20 mouse cellular contexts compared by ENCODE assay signal in genomic region chr11:98597991-98598390, GRCm38 (mm10). TPM values are rescaled to one million over a fixed set of nuclear protein-coding genes. Genes with fewer than 3 reads are reported as not detected.
DNase-seq lines count a peak whose midpoint lies in the region; ATAC-seq and TF ChIP-seq lines count a peak whose summit lies in the region.
"Had no signal": no experiment of that assay in that cellular context is flagged by ENCODE, and none has a peak within 500 bp of the region (broad histone marks: within the 10 kb centered on the region; RNA-seq: fewer than 3 reads in every experiment).

TSS of gene Lrrc3c (plus strand) at chr11:98598291.

- peaks cover 24% of the 10 kb centered on the region; the same call in 1 of the 2 replicates for H3K27me3 ChIP-seq in heart, embryonic 11.5 days (ENCODE audit: control insufficient read depth, insufficient read depth, low read length)
- H3K27me3 ChIP-seq in limb, embryonic 10.5 days (ENCODE audit: low read depth, poor library complexity, severe bottlenecking), result peaks cover 52% of the 10 kb centered on the region

- intact Hi-C loops in heart, postnatal 25 days (cut with DNase I), result loop anchor here (1.0 kb wide), 1 partner anchor 43 kb away; no protein-coding TSS in a partner anchor

- in situ Hi-C loops in ES-E14 (cut with MboI; ENCODE audit: low sequenced_read_pairs in 2 of 2, unreplicated experiment in 2 of 2), result no loop called here

- no peak within 1 kb of the TSS for H3K9ac ChIP-seq in heart, embryonic 11.5 days (ENCODE audit: low read depth, low read length)
- H3K9ac ChIP-seq in ES-E14 (ENCODE audit: insufficient read depth, low read depth, low read length, poor library complexity, severe bottlenecking), result no peak within 1 kb of the TSS
- H3K9ac ChIP-seq: embryonic facial prominence, embryonic 15.5 days; liver, embryonic 14.5 days had no signal

- H3K9me3 ChIP-seq in heart, embryonic 11.5 days (replicated peaks; ENCODE audit: control insufficient read depth, low read length), result no peaks in the 10 kb centered on the region
- no peaks in the 10 kb centered on the region for H3K9me3 ChIP-seq in ES-E14 (ENCODE audit: control insufficient read depth, insufficient read depth, low read depth, low read length)
- H3K9me3 ChIP-seq in limb, embryonic 10.5 days (replicated peaks), result no peaks in the 10 kb centered on the region
- H3K9me3 ChIP-seq: embryonic facial prominence, embryonic 15.5 days had no signal

- no peak within 1 kb of the TSS for H3K27ac ChIP-seq in heart, embryonic 11.5 days (ENCODE audit: low read depth, low read length)
- no peak within 1 kb of the TSS for H3K27ac ChIP-seq in layer of hippocampus, adult 2 months
- no peak within 1 kb of the TSS for H3K27ac ChIP-seq in ES-E14 (ENCODE audit: insufficient read depth, low read depth, low read length, poor library complexity, severe bottlenecking)
- H3K27ac ChIP-seq in limb, embryonic 10.5 days, result no peak within 1 kb of the TSS
- H3K27ac ChIP-seq: embryonic facial prominence, embryonic 15.5 days; liver, embryonic 14.5 days had no signal

- TF ChIP-seq CTCF in layer of hippocampus, adult 2 months (conservative IDR thresholded peaks at IDR 0.05), result no peak

- no peak within 1 kb of the TSS for H3K4me3 ChIP-seq in heart, embryonic 11.5 days (ENCODE audit: low read depth, low read length)
- peak within 1 kb of the TSS; percentile 23; the same call in 1 of the 2 replicates for H3K4me3 ChIP-seq in layer of hippocampus, adult 2 months
- H3K4me3 ChIP-seq in ES-E14 (ENCODE audit: insufficient read depth in 1 of 2, low read depth in 1 of 2, low read length in 2 of 2, poor library complexity in 1 of 2, severe bottlenecking in 1 of 2), result peak within 1 kb of the TSS; percentile 33 to 39; a peak in 2 of 4 replicates
- 0 out of 2 replicates have a peak within 1 kb of the TSS, but pooled peaks have one; percentile 5 for H3K4me3 ChIP-seq in limb, embryonic 10.5 days
- H3K4me3 ChIP-seq: embryonic facial prominence, embryonic 15.5 days; myocyte had no signal

- H3K4me2 ChIP-seq in heart, embryonic 11.5 days, result peak within 1 kb of the TSS; percentile 31
- H3K4me2 ChIP-seq: embryonic facial prominence, embryonic 15.5 days had no signal

- no peak for DNase-seq in heart, postnatal 25 days (ENCODE audit: low spot score)
- DNase-seq in layer of hippocampus, adult 2 months (ENCODE audit: low spot score in 2 of 2), result no peak
- no peak for DNase-seq in layer of hippocampus, postnatal 36 days
- DNase-seq in ES-E14 (ENCODE audit: low read depth, low spot score), result no peak
- DNase-seq in limb, embryonic 10.5 days (ENCODE audit: low spot score), result no peak
- no peak for DNase-seq in retina, postnatal 1 day
- no peak for DNase-seq in right cerebral cortex, postnatal 25 days
- DNase-seq: kidney, adult 11 months had no signal

- WGBS in heart, embryonic 11.5 days (ENCODE audit: insufficient replicate concordance), result 80% methylated on average over 8 of the region's 8 CpGs
- WGBS in limb, embryonic 10.5 days, result 87% methylated on average over 8 of the region's 8 CpGs

- ATAC-seq in heart, embryonic 11.5 days (replicated peaks; ENCODE audit: insufficient number of reproducible peaks, low FRiP score, low TSS enrichment), result no peak
- ATAC-seq: Patski had no signal

- H3K36me3 ChIP-seq in heart, embryonic 11.5 days (ENCODE audit: control insufficient read depth, insufficient read depth, low read length), result no peaks in the 10 kb centered on the region
- H3K36me3 ChIP-seq in ES-E14 (ENCODE audit: control insufficient read depth, insufficient read depth, low read length, poor library complexity, severe bottlenecking), result no peaks in the 10 kb centered on the region
- H3K36me3 ChIP-seq in limb, embryonic 10.5 days, result no peaks in the 10 kb centered on the region
- H3K36me3 ChIP-seq: embryonic facial prominence, embryonic 15.5 days had no signal

- peaks cover 23% of the 10 kb centered on the region for H3K4me1 ChIP-seq in heart, embryonic 11.5 days (ENCODE audit: control insufficient read depth, insufficient read depth, low read length)
- H3K4me1 ChIP-seq in ES-E14 (ENCODE audit: control insufficient read depth in 2 of 2, insufficient read depth in 2 of 2, low read length in 2 of 2, poor library complexity in 1 of 2), result peaks cover 0 to 3% of the 10 kb centered on the region in 2 experiments; a peak in 2 of 4 replicates
- peaks cover 15% of the 10 kb centered on the region for H3K4me1 ChIP-seq in limb, embryonic 10.5 days

TF ChIP-seq in ES-E14, 5 proteins besides CTCF, POLR2A, EP300 and RAD21:
- TF ChIP-seq CHD2 (IDR thresholded peaks at IDR 0.05; ENCODE audit: low read depth, low read length) (no peak), MAFK (IDR thresholded peaks at IDR 0.05; ENCODE audit: insufficient read depth, low read depth, low read length) (no peak), ZNF384 (IDR thresholded peaks at IDR 0.05; ENCODE audit: low read depth, low read length) (no peak), ZC3H11A (IDR thresholded peaks at IDR 0.05; ENCODE audit: borderline replicate concordance, low read depth, low read length) (no peak), HCFC1 (IDR thresholded peaks at IDR 0.05; ENCODE audit: borderline replicate concordance, insufficient read depth, low read length) (no peak)

RNA-seq across cellular contexts. Expression of gene Lrrc3c, which starts in this region (rescaled TPM):
- polyA plus RNA-seq in heart, embryonic 11.5 days (2014; fragmentation: Nextera tagmentation; extraction: Ambion mirVana), result not detected in 2 replicates
- total RNA-seq in heart, postnatal 25 days (2021), result not detected
- total RNA-seq in layer of hippocampus, adult 2 months (2021), result not detected
- total RNA-seq in layer of hippocampus, postnatal 36 days (2021), result not detected
- total RNA-seq in ES-E14 (2012; rRNA removed), result not detected in 2 replicates
- not detected in 2 replicates for polyA plus RNA-seq in limb, embryonic 10.5 days (2016; fragmentation: Nextera tagmentation; extraction: Ambion mirVana)
- total RNA-seq: adrenal gland, adult 2 months; gastrocnemius, adult 8-10 months; megakaryocyte-erythroid progenitor cell, adult 5-6 weeks had no signal
- polyA plus RNA-seq: adrenal gland, adult 2 months; C2C12; embryonic facial prominence, embryonic 15.5 days; large intestine, adult 2 months; liver, embryonic 14.5 days; myocyte; Patski; spleen, adult 2 months; thymus, adult 2 months had no signal
